Mouse (Mus musculus) hindbrain, embryonic 14.5 days (tissue): ENCODE measurements around the gene Gm6465. TPM values are rescaled to one million over a fixed set of nuclear protein-coding genes. Genes with fewer than 3 reads are reported as not detected.
"Not testable (repeated sequence)": the region's sequence is repeated elsewhere in the genome, so short reads cannot be mapped to it uniquely, and the experiment has no call there.

ENCODE experiments used
- ATAC-seq: fragments of 200-750 bp; cut with Nextera tagmentation; 2 replicates; pipeline ENCODE4 v1.8.0; 2017; ENCODE audit warnings: moderate number of reproducible peaks, mild to moderate bottlenecking, moderate TSS enrichment, moderate library complexity; ENCODE audit not compliant: low FRiP score
- DNase-seq: peaks from one replicate; pipeline ENCODE4 v3.0.0-alpha.2; 2015; ENCODE audit warnings: low spot score
- H3K27ac ChIP-seq: fragments of 300-500 bp; sonication (generic); 2 replicates; pipeline ENCODE4 v1.5.1; 2014; ENCODE audit warnings: mild to moderate bottlenecking, moderate library complexity
- H3K27me3 ChIP-seq: fragments of 300-500 bp; sonication (generic); 2 replicates; pipeline ENCODE4 v1.6.1; 2014; ENCODE audit warnings: mild to moderate bottlenecking, low read length, mixed read lengths; ENCODE audit not compliant: control insufficient read depth, insufficient read depth
- H3K36me3 ChIP-seq: fragments of 300-500 bp; sonication (generic); replicated peaks from 2 replicates; pipeline ENCODE4 v1.6.1; 2014; ENCODE audit not compliant: control insufficient read depth, insufficient read depth
- H3K4me1 ChIP-seq: fragments of 300-500 bp; sonication (generic); replicated peaks from 2 replicates; pipeline ENCODE4 v1.6.1; 2014; ENCODE audit warnings: antibody characterized with exemption, low read length, mixed read lengths; ENCODE audit not compliant: control insufficient read depth, insufficient read depth
- H3K4me2 ChIP-seq: fragments of 300-500 bp; sonication (generic); replicated peaks from 2 replicates; pipeline ENCODE4 v1.6.1; 2014; ENCODE audit warnings: mild to moderate bottlenecking, moderate library complexity
- H3K4me3 ChIP-seq: fragments of 300-500 bp; sonication (generic); replicated peaks from 2 replicates; pipeline ENCODE4 v1.5.1; 2014; ENCODE audit warnings: mild to moderate bottlenecking, low read length
- H3K9ac ChIP-seq: fragments of 300-500 bp; sonication (generic); 2 replicates; pipeline ENCODE4 v1.6.1; 2014
- H3K9me3 ChIP-seq: fragments of 300-500 bp; sonication (generic); 2 replicates; pipeline ENCODE4 v1.6.1; 2016; ENCODE audit warnings: low read length; ENCODE audit not compliant: control insufficient read depth
- WGBS: fragments of 180-500 bp; shearing (Covaris S2); extraction: QIAGEN DNeasy Blood & Tissue Kit; methylation state at CpG from one replicate; pipeline ENCODE4 v1.1.7; 2014; 5-methylcytosine and 5-hydroxymethylcytosine counted together
- polyA plus RNA-seq: library from polyadenylated mRNA; unstranded; fragments of >200 nt; fragmentation: Nextera tagmentation; extraction: Ambion mirVana; gene quantifications from 2 replicates; pipeline ENCODE4 v1.2.1, GENCODE M21; 2014

Gene Gm6465
- not detected in 2 replicates for polyA plus RNA-seq

GRCm38 (mm10) chr5:11845239-11845638, at the start of gene Gm6465:
Gm6465 (plus strand) TSS chr5:11845539.
- H3K27me3 ChIP-seq, H3K4me2 ChIP-seq, H3K9me3 ChIP-seq, H3K9ac ChIP-seq, H3K4me3 ChIP-seq, H3K4me1 ChIP-seq, H3K27ac ChIP-seq, H3K36me3 ChIP-seq, ATAC-seq, DNase-seq: not testable (repeated sequence)
- 68% methylated on average over 2 of the region's 2 CpGs for WGBS

- DNase-seq, H3K27me3 ChIP-seq, H3K9me3 ChIP-seq, H3K27ac ChIP-seq, ATAC-seq, H3K4me3 ChIP-seq, H3K4me1 ChIP-seq, H3K9ac ChIP-seq, H3K4me2 ChIP-seq, H3K36me3 ChIP-seq: not testable (repeated sequence)
- WGBS = 77% methylated on average over 1 of the region's 1 CpGs
These were observed 485 bp downstream of the Gm6465 start for GRCm38 (mm10) chr5:11845824-11846223.

- not testable (repeated sequence) for ATAC-seq, H3K4me3 ChIP-seq, H3K27ac ChIP-seq, H3K4me2 ChIP-seq, H3K36me3 ChIP-seq, H3K9ac ChIP-seq, H3K9me3 ChIP-seq, DNase-seq, H3K4me1 ChIP-seq, H3K27me3 ChIP-seq
These were observed 12.6 kb downstream of the Gm6465 start for GRCm38 (mm10) chr5:11857909-11858308.

Other genes starting within 250 kb of the Gm6465 start
- not detected in 2 replicates for gene Gm8922, start 163.6 kb upstream of the Gm6465 start, polyA plus RNA-seq
- not detected in 2 replicates for gene Gm8926, start 75.0 kb upstream of the Gm6465 start, polyA plus RNA-seq
- gene 4933402N22Rik, start 72.5 kb downstream of the Gm6465 start, polyA plus RNA-seq = not detected in 2 replicates